Mouse (Mus musculus) erythroblast, embryonic 14.5 days (primary cell): ENCODE results near the gene Sik3. TPM values are rescaled to one million over a fixed set of nuclear protein-coding genes. Genes with fewer than 3 reads are reported as not detected.

ENCODE experiments used
- H3K27me3 ChIP-seq: 2 replicates; pipeline ENCODE4 v1.6.1; 2012; ENCODE audit warnings: inconsistent platforms; ENCODE audit not compliant: control insufficient read depth
- H3K36me3 ChIP-seq: 2 replicates; pipeline ENCODE4 v1.6.1; 2012; ENCODE audit warnings: mild to moderate bottlenecking, inconsistent platforms; ENCODE audit not compliant: control insufficient read depth
- H3K4me1 ChIP-seq: 2 replicates; pipeline ENCODE4 v1.6.1; 2012; ENCODE audit warnings: inconsistent platforms; ENCODE audit not compliant: control insufficient read depth
- H3K4me3 ChIP-seq: replicated peaks from 2 replicates; pipeline ENCODE3; 2012; ENCODE audit warnings: moderate library complexity, mild to moderate bottlenecking, inconsistent platforms
- H3K9me3 ChIP-seq: 2 replicates; pipeline ENCODE4 v1.6.1; 2012; ENCODE audit warnings: low read length, inconsistent platforms, mixed read lengths; ENCODE audit not compliant: control insufficient read depth
- GATA1 ChIP-seq: IDR thresholded peaks from 2 replicates; pipeline ENCODE4 v1.6.1; 2012; ENCODE audit warnings: low read length, inconsistent platforms, mixed read lengths
- TAL1 ChIP-seq: IDR thresholded peaks from 3 replicates; pipeline ENCODE4 v1.6.1; 2012; ENCODE audit warnings: low read length, inconsistent platforms, mixed read lengths
- polyA plus RNA-seq: library from polyadenylated mRNA; stranded (reverse); fragments of >175 nt; gene quantifications from 2 replicates; pipeline ENCODE4 v1.2.3, GENCODE M21; 2012

Sik3 gene
- polyA plus RNA-seq, 1 experiment = 0.13 TPM

GRCm38 (mm10) chr9:46268343-46268873, 255.8 kb downstream of the Sik3 start, which contains the start of gene Apoa5:
Gene Apoa5 (plus strand): TSS chr9:46268633.
- Histone ChIP-seq H3K27me3 (peaks cover 23% of the 10 kb centered on the region), H3K9me3 (no peaks in the 10 kb centered on the region), H3K36me3 (no peaks in the 10 kb centered on the region), H3K4me1 (peaks cover 18% of the 10 kb centered on the region), H3K4me3 (no peak within 1 kb of the TSS)
- TF ChIP-seq GATA1 (no peak), TAL1 (no peak)

DNA sequence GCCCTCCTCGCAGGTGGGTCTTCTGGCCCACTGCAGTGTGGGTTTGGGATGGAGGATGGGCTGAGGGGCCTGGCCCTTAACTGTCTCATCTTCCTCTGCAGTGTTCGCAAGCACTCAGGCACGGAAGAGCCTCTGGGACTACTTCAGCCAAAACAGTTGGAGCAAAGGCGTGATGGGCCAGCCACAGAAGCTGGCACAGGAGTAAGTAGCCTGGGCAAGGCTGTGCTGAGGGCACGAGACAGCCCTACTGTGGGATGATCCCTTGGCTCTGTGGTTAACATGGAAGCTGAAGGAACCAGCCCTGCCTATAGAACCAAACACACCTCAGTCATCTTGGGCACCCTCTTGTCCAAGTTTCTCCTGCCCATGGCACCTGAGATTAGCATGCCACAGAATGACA, 256.5 kb downstream of the Sik3 start:
- no peak overlapping the region for H3K4me3 ChIP-seq
- no peak for TF ChIP-seq GATA1
- TF ChIP-seq TAL1 = no peak
- H3K27me3 ChIP-seq = peaks cover 23% of the 10 kb centered on the region
- H3K36me3 ChIP-seq = no peaks in the 10 kb centered on the region
- H3K9me3 ChIP-seq = no peaks in the 10 kb centered on the region
- H3K4me1 ChIP-seq = peaks cover 25% of the 10 kb centered on the region

GRCm38 (mm10) chr9:46270782-46271181, 258.2 kb downstream of the Sik3 start:
- Histone ChIP-seq H3K4me1 (peaks cover 30% of the 10 kb centered on the region), H3K27me3 (peaks cover 23% of the 10 kb centered on the region), H3K36me3 (peaks cover 15% of the 10 kb centered on the region), H3K9me3 (no peaks in the 10 kb centered on the region), H3K4me3 (no peak overlapping the region)
- TF ChIP-seq GATA1 (no peak), TAL1 (no peak)

- Histone ChIP-seq H3K36me3 (peaks cover 28% of the 10 kb centered on the region), H3K4me1 (peaks cover 30% of the 10 kb centered on the region), H3K9me3 (no peaks in the 10 kb centered on the region), H3K4me3 (peak overlapping the region; percentile 86), H3K27me3 (peaks cover 23% of the 10 kb centered on the region)
- TF ChIP-seq GATA1 = no peak
- no peak for TF ChIP-seq TAL1
These were observed 259.4 kb downstream of the Sik3 start for GRCm38 (mm10) chr9:46272070-46272469.

GRCm38 (mm10) chr9:46272677-46273454, 260.2 kb downstream of the Sik3 start, which contains the start of gene Zpr1:
Gene Zpr1 (plus strand): TSS chr9:46273064.
- TF ChIP-seq TAL1 (no peak), GATA1 (no peak)
- H3K36me3 ChIP-seq = peaks cover 36% of the 10 kb centered on the region
- H3K27me3 ChIP-seq = peaks cover 21% of the 10 kb centered on the region
- peak within 1 kb of the TSS; percentile 86 for H3K4me3 ChIP-seq
- H3K9me3 ChIP-seq = no peaks in the 10 kb centered on the region
- peaks cover 30% of the 10 kb centered on the region for H3K4me1 ChIP-seq

Other genes starting within 250 kb of the Sik3 start
- 2.7 and 3.3 TPM in 2 replicates for gene Cep164, start 184.1 kb upstream of the Sik3 start, polyA plus RNA-seq
- gene Bace1, start 174.2 kb upstream of the Sik3 start, polyA plus RNA-seq = 0.01 and 0.02 TPM in 2 replicates
- 0.58 and 0.82 TPM in 2 replicates for gene Pcsk7, start 106.3 kb upstream of the Sik3 start, polyA plus RNA-seq
- gene Rnf214, start 105.9 kb upstream of the Sik3 start, polyA plus RNA-seq = 0.96 and 1.3 TPM in 2 replicates
- gene Tagln, start 76.8 kb upstream of the Sik3 start, polyA plus RNA-seq = not detected in 2 replicates
- gene Sidt2, start 57.6 kb upstream of the Sik3 start, polyA plus RNA-seq = 2.4 and 2.6 TPM in 2 replicates
- gene Pafah1b2, start 130 bp upstream of the Sik3 start, polyA plus RNA-seq = 8.5 and 11.0 TPM in 2 replicates
- 5.9 and 7.1 TPM in 2 replicates for gene Apoa1, start 215.8 kb downstream of the Sik3 start, polyA plus RNA-seq
- gene Apoc3, start 222.8 kb downstream of the Sik3 start, polyA plus RNA-seq = not detected in 2 replicates
- not detected in 2 replicates for gene Apoa4, start 227.9 kb downstream of the Sik3 start, polyA plus RNA-seq